Mouse (Mus musculus): ENCODE measurements at regions not wholly inside any gene's neighbourhood (a gene's known extent, or its start where the extent isn't known, plus 50 kb on each side); places are given as distances from the start of the nearest gene placed in this dataset.
A peak's percentile ranks its signal among the peaks of the same experiment; 100 is the strongest.

DNA sequence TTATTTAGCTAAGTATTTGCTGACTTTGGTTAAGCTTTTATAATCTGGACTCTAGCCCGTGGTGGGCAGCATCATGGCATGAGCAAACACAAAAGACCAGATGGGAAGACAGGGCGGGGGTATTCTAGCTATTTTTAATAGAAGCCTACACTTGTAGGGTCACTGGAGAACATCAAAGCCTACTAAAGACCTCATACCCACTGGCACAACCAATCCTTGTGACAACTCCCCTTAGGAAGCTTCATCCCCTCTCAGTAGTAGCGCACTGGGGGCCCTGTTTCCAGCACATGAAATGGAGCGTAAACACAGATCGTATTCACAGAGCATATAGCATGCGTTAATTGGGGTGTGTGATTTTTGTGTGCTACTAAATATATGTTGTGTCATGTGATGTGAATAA, 202.4 kb downstream of the Smoc2 start:
- DNase-seq, result no peak

DNA sequence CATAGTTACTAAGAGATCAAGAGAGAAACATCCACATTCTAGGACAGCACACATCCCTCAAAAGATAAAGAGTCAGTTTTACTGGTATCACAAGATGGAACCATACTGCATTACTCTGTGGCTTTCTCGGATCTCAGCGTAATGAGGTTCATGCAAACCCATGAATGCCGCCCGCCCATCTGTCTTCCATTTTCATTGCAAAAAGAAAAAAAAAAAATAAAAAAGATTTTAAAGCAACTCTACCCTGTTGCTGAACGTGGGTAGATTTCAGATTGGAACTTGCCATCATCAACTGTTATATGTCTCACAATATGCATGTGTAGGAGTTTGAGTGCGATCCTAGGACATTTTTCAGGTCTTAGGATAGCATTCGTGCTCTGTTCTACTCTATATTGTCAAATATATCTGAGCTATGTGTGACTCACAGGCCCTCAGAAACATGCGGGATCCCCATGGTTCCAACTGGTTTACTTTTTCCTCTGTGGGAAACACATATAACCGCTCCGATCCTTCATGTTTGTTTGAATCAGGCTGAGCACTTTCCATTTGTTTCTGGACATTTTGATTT, 199.7 kb downstream of the Smoc2 start:
- DNase-seq, result no peak

DNA sequence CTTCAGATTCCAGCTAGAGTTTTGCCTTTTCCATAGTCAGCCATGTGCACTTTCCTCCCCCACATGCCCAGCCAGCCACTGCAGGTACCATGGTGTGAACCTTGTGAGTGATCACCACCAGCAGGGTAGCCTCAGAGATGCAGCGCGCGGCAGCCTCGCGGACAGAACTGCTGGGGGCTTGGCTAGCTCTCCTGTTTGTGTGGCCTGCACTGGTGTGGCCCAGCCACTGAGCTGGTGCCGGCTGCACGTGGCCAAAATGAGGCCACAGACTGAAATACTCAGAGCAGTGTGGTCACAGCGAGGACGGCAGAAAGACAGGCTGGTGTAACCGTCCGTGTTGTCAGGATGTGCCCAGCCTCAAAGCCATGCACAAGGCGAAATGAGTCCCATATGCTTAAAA, 197.4 kb downstream of the Smoc2 start:
- no peak for DNase-seq

DNA sequence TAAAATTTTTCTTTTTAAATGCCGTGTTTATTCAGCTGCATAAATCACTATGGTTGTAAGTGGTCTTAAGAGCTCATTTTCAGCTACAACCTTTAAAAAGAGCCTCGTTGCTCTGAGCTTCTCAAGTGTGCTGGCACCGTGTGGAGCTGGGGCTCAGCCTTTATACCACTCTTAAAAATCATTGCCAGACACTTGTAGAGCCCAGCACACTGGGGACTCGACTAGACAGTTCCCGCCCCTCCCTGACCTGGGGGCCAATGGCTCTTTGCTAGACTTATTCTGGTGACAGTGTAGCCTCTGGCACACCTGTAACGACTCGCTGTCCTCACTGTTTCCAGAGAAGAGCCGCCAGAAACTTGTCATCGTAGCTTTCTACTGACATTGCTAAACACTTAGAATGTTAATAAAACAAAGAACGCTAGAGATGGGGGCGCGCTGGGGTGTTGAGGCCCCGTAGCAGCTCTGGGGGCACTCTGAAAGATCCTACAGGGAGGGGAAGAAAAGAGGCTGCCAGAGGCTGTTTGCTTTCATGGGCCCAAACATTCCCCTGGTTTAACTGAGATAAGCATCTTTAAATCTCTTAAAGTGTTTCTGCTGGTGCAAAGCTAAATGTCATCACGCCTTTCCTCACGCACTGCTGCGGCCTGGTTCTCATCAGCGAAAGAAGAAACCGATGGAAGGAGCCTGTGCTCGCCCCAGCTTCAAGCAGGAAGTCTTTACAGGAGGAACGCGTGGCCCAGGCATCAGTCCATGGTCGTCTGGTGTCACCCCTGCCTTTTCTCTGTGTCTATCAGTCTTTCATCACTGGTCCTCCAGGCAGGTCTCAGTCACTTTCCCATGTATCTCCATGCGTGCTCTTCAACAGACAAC, 196.7 kb downstream of the Smoc2 start:
- DNase-seq, result no peak

DNA sequence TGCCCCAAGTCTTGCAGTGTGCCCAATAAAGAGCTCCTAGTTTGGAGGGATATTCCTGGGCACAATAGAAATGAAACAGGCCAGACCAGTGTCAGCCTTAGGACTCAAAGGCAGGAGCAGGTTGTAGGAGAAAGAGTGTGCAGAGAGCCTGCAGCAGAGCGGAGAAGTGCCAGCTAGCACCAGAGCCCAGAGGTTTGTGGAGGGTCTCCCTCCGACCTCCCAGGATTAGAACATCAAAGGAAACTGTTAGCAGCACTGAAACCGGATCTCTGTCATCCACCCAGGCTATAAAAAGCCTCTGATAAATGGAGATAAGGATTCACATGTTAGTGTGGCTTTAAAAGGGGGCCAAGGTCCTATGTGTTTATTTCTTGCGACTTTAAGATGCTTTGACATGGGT, 196.0 kb downstream of the Smoc2 start:
- no peak for DNase-seq

DNA sequence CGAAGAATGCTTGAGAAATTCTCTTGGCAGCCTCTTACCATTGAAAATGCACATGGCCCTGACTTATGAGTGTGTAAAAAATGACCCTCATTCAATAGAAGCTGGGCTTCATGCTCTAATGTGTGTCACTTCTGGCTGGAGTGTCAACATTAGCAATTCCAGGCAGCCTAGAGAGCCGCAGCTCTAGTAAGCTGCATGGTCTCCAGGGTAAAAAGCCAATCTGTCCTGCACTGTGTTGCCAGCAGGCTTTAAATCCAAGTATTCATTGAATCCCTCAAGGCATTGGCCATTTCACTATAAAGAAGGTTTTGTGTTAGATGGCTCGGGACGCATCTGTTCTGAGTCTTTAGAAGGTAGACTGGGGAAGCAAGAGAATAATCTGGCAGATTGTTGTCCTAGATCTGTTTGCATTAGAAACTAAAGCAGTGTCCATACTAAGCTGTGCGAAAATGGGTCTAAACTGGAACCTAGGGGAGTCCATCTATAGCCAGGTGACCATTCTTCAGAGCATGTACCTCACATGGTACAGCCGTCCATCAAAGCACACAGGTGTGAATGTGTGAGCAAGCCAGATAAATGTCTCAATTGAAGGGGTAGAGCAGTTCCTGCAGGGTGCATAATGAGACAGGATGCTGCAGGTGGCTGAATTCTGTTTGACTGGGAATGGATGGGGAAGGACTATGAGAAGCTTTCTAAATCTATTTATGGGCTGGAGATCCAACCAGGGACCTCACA, 189.6 kb downstream of the Smoc2 start:
- no peak for DNase-seq

DNA sequence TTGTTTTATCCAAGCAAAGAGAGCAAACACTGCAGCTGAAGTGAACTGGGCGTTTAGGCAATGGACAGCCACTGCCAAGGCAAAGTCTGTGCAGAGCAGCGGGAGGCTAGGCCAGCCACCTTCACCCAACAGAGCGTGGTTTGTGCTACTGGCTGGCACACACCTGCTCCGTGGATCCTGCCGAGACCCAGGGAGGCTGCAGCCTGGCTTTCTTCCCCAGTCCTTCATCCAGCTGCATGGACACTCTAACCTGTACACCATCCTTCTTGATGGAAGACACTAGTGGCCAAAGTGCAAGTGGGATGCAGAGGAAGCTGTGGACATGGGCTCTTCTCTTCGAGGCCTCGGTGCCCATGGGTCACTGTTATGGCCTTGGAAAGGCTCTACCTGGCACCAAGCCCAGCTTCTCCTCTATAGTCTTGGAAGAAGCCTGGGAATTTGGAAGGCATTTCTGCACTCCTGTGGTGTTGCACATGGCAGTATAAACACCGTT, 176.0 kb downstream of the Smoc2 start:
- DNase-seq, result peak; percentile 79
